Mouse (Mus musculus): ENCODE measurements around the gene Pard3b. TPM values are rescaled to one million over a fixed set of nuclear protein-coding genes. Genes with fewer than 3 reads are reported as not detected.
"Not testable (repeated sequence)": the region's sequence is repeated elsewhere in the genome, so short reads cannot be mapped to it uniquely, and the experiment has no call there.

The Pard3b gene
- polyA plus RNA-seq, 1 experiment = 5.7 TPM

DNA sequence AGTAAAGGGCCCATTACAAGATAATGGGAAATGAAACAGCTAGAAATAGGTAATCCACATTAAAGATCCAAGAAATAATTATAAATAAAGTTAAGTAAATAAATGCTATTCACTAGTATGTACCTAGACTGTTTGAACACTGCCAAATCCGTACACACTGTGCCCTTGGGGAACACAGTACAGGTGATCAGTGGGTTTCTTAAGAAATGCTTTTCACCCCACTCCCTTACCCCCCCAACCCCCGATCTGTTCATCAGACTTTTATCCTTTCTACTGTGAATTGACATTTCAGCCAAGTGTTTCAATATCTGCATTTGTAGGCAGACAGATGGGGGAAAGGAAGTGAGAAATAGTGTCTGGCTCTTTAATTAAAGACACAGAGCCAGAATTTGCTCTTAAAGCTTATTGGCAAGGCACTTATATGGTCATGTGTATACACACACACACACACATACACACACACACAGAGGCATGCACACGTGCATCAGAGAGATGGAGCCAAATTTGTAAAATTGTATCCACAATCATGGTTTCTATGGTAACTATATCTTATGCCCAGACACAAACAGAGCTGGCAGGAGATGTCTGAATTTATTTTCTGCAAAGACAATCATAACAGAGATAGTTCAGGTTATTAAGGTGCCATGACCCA lies 938.4 kb downstream of the Pard3b start:
- no peak for DNase-seq
- Histone ChIP-seq H3K4me1 (ENCODE audit: control insufficient read depth, insufficient read depth, low read length) (peaks cover 7% of the 10 kb centered on the region), H3K4me3 (replicated peaks; ENCODE audit: extremely low read depth, low read depth, low read length) (no peak overlapping the region)
- TF ChIP-seq CTCF (IDR thresholded peaks at IDR 0.05; ENCODE audit: insufficient read depth, low read length) (no peak), POLR2A (IDR thresholded peaks at IDR 0.05; ENCODE audit: borderline replicate concordance, extremely low read depth, low read depth, low read length) (no peak)
- 68% methylated on average over 3 of the region's 3 CpGs for WGBS

DNA sequence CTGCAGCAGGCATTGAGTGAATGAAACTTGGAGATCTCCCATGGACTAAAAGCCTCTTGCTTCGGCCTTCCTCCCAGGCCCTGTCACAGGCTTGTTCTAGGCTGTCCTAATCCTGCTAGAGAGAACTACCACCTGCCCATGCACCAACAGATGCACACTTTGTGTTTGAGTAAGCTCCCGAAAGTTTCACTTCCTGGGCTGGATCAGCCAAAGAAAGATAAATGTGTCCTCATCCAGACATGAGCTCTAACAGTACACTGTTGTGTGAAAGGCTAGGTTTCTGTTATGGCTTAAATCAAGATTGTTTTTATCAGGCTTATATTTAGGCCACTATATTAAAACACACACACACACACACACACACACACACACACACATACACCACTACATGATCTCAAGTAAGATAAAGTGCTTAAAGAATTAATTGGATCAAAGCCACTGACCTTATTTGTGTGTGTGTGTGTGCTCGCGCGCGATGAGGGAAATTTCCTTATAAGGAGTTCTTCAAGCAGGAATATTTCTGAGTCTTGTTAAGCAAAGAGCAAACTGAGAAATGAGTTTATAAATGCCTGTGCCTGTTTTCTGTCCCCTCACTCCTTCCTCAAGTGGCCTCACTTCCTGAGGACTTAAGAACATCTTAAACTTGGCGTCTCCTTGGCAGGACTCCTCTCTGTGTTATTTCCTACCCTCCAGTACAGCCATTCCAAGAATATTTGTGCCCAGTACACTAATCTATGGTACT lies 940.6 kb downstream of the Pard3b start:
- WGBS = 30% methylated on average over 7 of the region's 7 CpGs
- peak; percentile 19 for DNase-seq
- TF ChIP-seq CTCF (IDR thresholded peaks at IDR 0.05; ENCODE audit: insufficient read depth, low read length) (no peak), POLR2A (IDR thresholded peaks at IDR 0.05; ENCODE audit: borderline replicate concordance, extremely low read depth, low read depth, low read length) (no peak)
- Histone ChIP-seq H3K4me1 (ENCODE audit: control insufficient read depth, insufficient read depth, low read length) (peaks cover 10% of the 10 kb centered on the region), H3K4me3 (replicated peaks; ENCODE audit: extremely low read depth, low read depth, low read length) (peak overlapping the region; percentile 16)

DNA sequence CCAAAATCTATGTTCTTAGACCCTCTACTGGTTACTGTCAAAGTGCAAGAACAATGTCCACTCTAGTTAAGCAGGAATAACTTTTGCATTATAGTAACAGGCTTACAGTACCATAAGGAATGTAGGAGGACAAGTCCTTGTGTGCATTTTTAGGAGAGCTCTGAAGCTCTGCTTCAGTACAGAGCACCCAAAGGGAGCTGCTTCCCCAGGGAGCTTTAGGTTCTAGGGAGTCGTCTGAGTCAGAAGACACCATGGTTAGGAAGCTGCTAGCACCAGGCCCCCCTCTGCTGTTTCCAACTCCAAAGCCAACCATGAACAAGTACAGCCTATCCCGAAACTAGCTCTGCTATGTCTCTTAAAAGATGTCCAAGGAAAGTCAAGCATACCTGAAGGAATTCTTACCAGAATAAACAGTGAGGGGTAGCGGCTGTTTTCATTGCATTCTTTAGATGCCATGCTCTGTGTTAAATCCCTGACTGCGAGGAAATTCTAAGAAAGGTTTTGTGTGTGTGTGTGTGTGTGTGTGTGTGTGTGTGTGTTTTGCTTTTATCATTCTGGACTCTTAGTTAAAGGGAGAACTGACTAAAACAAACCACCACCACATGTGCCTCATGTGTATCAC lies 941.8 kb downstream of the Pard3b start:
- Histone ChIP-seq H3K4me1 (ENCODE audit: control insufficient read depth, insufficient read depth, low read length) (peaks cover 10% of the 10 kb centered on the region), H3K4me3 (replicated peaks; ENCODE audit: extremely low read depth, low read depth, low read length) (no peak overlapping the region)
- no peak for TF ChIP-seq POLR2A (IDR thresholded peaks at IDR 0.05; ENCODE audit: borderline replicate concordance, extremely low read depth, low read depth, low read length)
- TF ChIP-seq CTCF (IDR thresholded peaks at IDR 0.05; ENCODE audit: insufficient read depth, low read length) = no peak
- 58% methylated on average over 4 of the region's 4 CpGs for WGBS
- DNase-seq = no peak

DNA sequence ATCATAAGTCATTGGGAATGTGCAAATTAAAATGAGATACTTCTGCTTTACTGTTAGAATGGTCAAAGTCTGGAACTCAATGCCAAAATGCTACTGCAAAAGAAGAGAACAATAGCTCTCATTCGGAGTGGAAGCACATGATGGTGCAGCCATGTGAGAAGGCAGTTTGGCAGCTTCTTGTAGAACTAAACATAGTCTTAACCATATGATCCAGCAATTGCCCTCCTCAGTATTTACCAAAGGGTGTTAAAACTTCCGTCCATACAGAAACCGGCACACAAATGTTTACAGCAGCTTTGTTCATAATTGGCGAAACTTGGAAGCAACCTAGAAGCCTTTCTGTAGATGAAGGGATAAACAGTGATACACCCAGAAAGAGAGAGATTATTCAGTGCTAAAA lies 943.9 kb downstream of the Pard3b start:
- WGBS = 52% methylated on average over 4 of the region's 4 CpGs
- Histone ChIP-seq H3K4me3 (replicated peaks; ENCODE audit: extremely low read depth, low read depth, low read length) (no peak overlapping the region), H3K4me1 (ENCODE audit: control insufficient read depth, insufficient read depth, low read length) (peaks cover 10% of the 10 kb centered on the region)
- TF ChIP-seq CTCF (IDR thresholded peaks at IDR 0.05; ENCODE audit: insufficient read depth, low read length) (no peak), POLR2A (IDR thresholded peaks at IDR 0.05; ENCODE audit: borderline replicate concordance, extremely low read depth, low read depth, low read length) (no peak)
- DNase-seq = no peak

DNA sequence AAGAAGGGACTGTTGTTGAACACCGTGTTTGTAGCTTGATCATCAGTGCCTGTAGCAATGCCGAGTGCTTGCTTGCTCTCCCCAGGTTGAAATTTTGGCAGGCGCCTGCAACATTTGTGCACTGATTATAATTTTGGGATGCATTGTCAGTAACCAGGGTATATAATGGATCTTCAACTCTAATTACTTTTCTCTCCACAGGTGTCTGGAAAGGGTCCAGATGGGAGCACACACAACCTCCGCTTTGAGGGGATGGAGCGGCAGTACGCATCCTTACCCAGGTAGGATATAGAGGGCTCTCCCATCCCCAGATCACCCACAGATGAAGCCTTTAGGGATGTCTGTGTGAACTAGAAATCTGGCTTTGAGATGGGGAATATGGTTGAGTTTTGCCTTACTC lies 948.9 kb downstream of the Pard3b start:
- DNase-seq = no peak
- no peak for TF ChIP-seq POLR2A (IDR thresholded peaks at IDR 0.05; ENCODE audit: borderline replicate concordance, extremely low read depth, low read depth, low read length)
- TF ChIP-seq CTCF (IDR thresholded peaks at IDR 0.05; ENCODE audit: insufficient read depth, low read length) = no peak
- WGBS = 95% methylated on average over 6 of the region's 6 CpGs
- H3K4me3 ChIP-seq (replicated peaks; ENCODE audit: extremely low read depth, low read depth, low read length) = no peak overlapping the region
- H3K4me1 ChIP-seq (ENCODE audit: control insufficient read depth, insufficient read depth, low read length) = no peaks in the 10 kb centered on the region; the same call in 1 of the 2 replicates

DNA sequence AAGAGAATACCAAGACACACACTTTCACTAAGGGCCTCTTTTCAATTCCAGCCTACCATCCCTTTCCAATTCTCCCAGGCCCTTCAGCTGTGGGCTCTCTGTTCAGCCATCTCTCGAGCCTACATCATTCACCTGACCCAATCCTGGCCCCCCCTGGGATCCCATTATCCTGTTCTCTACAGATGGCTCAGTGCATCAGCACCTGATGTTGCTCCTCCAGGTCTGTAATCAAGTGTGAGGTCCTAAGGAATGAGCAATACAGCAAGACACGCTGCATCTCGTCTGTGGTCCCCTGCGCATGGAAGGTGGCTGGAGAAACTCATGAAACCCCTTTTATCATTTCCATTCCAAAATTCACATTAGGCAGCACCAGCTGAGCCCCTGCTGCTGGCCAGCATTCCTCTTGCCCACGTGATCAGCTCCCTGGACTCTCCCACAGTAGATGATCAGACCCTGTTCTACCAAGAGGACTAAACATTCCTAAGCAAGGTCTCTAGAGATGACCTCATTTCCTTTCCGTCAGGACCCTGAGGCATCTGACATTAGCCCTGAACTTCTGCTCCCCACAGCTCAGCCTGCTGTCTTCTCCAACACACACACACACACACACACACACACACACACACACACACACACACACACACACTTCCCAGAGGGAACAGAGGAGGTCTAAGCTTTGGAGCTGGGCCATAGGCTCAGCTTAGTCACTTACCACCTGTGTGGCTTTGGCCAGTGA lies 952.8 kb downstream of the Pard3b start:
- no peak for TF ChIP-seq CTCF (IDR thresholded peaks at IDR 0.05; ENCODE audit: insufficient read depth, low read length)
- TF ChIP-seq POLR2A (IDR thresholded peaks at IDR 0.05; ENCODE audit: borderline replicate concordance, extremely low read depth, low read depth, low read length) = no peak
- no peak for DNase-seq
- H3K4me3 ChIP-seq (replicated peaks; ENCODE audit: extremely low read depth, low read depth, low read length) = no peak overlapping the region
- no peaks in the 10 kb centered on the region for H3K4me1 ChIP-seq (ENCODE audit: control insufficient read depth, insufficient read depth, low read length)
- WGBS = 61% methylated on average over 6 of the region's 6 CpGs

DNA sequence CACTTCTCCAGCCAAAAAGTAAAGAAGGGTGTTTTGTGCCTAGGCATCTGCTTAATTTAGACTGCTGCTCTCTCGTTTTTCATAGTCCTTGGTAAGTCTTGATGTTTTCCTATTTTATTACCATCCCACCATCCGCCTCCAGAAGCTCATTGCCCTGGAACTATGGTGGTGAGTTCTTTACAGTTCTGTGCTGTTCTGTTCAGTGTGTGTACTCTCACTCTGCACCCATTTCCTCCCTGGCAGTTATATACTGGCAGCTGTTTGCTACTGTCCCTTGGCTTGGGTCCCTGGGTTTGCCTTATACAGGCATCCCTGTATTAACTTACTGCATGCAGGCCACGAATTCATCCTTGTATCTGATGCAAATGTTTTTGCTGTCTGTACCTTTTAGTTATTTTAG lies 956.8 kb downstream of the Pard3b start:
- TF ChIP-seq CTCF (IDR thresholded peaks at IDR 0.05; ENCODE audit: insufficient read depth, low read length) (no peak), POLR2A (IDR thresholded peaks at IDR 0.05; ENCODE audit: borderline replicate concordance, extremely low read depth, low read depth, low read length) (no peak)
- no peak overlapping the region for H3K4me3 ChIP-seq (replicated peaks; ENCODE audit: extremely low read depth, low read depth, low read length)
- no peaks in the 10 kb centered on the region for H3K4me1 ChIP-seq (ENCODE audit: control insufficient read depth, insufficient read depth, low read length)
- no peak for DNase-seq
- 54% methylated on average over 3 of the region's 3 CpGs for WGBS

DNA sequence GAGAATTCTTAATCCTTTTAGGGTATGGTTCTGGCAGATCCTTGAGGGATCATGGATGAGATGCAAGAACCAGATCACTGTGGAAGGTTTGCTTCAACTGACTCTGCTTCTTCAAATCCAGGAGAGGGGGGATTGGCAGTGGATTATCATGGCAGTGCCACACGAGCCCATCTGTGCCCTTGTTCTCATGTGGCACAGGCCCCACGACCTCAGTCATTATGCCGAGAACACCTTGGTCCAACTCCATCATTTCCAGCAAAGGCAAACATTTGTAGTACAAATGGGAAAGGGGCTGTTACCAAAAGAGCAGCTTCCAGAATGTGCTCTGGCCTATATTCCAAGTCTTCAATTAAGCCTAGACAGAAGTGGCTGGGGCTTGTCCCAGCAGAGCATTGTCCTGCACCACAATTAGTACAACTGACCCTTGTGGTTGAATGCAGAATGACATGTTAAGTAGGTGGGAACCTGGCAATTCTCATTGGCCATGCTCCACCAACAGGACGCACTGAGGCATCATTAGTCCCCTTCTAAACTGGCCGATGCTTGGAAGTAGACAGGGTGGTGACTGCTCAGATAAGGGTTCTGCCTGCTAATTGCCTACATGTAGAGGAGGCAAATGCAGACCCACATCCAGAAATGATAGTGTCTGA lies 959.3 kb downstream of the Pard3b start:
- TF ChIP-seq POLR2A (IDR thresholded peaks at IDR 0.05; ENCODE audit: borderline replicate concordance, extremely low read depth, low read depth, low read length) = no peak
- TF ChIP-seq CTCF (IDR thresholded peaks at IDR 0.05; ENCODE audit: insufficient read depth, low read length) = no peak
- no peak for DNase-seq
- Histone ChIP-seq H3K4me3 (replicated peaks; ENCODE audit: extremely low read depth, low read depth, low read length) (no peak overlapping the region), H3K4me1 (ENCODE audit: control insufficient read depth, insufficient read depth, low read length) (no peaks in the 10 kb centered on the region)
- 87% methylated on average over 5 of the region's 5 CpGs for WGBS

DNA sequence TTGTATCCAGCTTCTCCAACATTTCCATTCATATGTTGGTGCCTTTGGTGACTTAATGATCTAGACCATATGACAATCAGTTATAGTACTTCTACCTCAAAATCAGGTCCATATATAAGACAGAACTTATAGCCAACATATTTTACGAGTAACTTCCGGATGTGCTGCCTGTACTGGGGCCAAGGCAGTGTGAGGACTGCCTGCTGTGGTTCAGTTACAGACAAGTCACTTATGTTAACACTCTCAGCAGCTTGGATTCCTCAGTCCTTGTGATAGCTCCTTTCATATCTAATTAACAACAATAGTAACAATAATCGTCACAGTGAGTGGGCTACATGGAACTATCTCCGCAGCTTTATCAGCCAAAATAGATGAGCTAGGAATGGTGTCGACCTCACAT lies 959.9 kb downstream of the Pard3b start:
- Histone ChIP-seq H3K4me1 (ENCODE audit: control insufficient read depth, insufficient read depth, low read length) (no peaks in the 10 kb centered on the region), H3K4me3 (replicated peaks; ENCODE audit: extremely low read depth, low read depth, low read length) (no peak overlapping the region)
- no peak for DNase-seq
- WGBS = 77% methylated on average over 5 of the region's 5 CpGs
- TF ChIP-seq POLR2A (IDR thresholded peaks at IDR 0.05; ENCODE audit: borderline replicate concordance, extremely low read depth, low read depth, low read length) (no peak), CTCF (IDR thresholded peaks at IDR 0.05; ENCODE audit: insufficient read depth, low read length) (no peak)

DNA sequence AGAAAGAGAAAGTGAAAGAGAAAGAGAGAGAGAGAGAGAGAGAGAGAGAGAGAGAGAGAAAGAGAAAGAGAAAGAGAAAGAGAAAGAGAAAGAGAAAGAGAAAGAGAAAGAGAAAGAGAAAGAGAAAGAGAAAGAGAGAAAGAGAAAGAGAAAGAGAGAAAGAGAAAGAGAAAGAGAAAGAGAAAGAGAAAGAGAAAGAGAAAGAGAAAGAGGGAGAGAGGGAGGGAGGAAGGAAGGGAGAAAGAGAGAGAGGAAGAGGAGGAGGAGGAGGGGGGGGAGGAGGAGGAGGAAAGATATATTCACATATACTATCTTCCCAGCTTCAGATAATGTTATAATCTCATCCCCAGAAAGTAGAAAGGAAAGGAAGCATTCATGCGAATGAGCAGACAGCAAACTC lies 966.0 kb downstream of the Pard3b start:
- H3K4me1 ChIP-seq (ENCODE audit: control insufficient read depth, insufficient read depth, low read length); DNase-seq; H3K4me3 ChIP-seq (replicated peaks; ENCODE audit: extremely low read depth, low read depth, low read length): not testable (repeated sequence)
- 94% methylated on average over 1 of the region's 1 CpGs for WGBS
